8 mouse cellular contexts compared by ENCODE assay signal in genomic region chr3:95667521-95667920, GRCm38 (mm10). TPM values are rescaled to one million over a fixed set of nuclear protein-coding genes. Genes with fewer than 3 reads are reported as not detected.
A peak's percentile ranks its signal among the peaks of the same experiment; 100 is the strongest.
DNase-seq lines count a peak whose midpoint lies in the region; ATAC-seq and TF ChIP-seq lines count a peak whose summit lies in the region.

No protein-coding gene starts in this region.

- H3K4me1 ChIP-seq in heart, embryonic 16.5 days (ENCODE audit: control insufficient read depth, insufficient read depth, low read length): peaks cover 68% of the 10 kb centered on the region
- H3K4me1 ChIP-seq in ES-Bruce4 (ENCODE audit: control insufficient read depth, insufficient read depth, low read length): peaks cover 8% of the 10 kb centered on the region
- H3K4me1 ChIP-seq in forebrain, embryonic 16.5 days (replicated peaks; ENCODE audit: control insufficient read depth, insufficient read depth, low read length): peaks cover 21% of the 10 kb centered on the region
- peaks cover 80% of the 10 kb centered on the region for H3K4me1 ChIP-seq in liver, embryonic 16.5 days (ENCODE audit: control insufficient read depth, low read depth, low read length)

- no peak for ATAC-seq in heart, embryonic 16.5 days (replicated peaks; ENCODE audit: extremely low read depth, insufficient read depth, low FRiP score)
- ATAC-seq in forebrain, embryonic 16.5 days: no peak
- no peak for ATAC-seq in liver, embryonic 16.5 days (ENCODE audit: low read depth)
- no peak for ATAC-seq in inflammation-experienced regulatory T-cells, adult 6 months

- peak overlapping the region; percentile 22 for H3K4me3 ChIP-seq in heart, embryonic 16.5 days (ENCODE audit: low read length)
- H3K4me3 ChIP-seq in ES-Bruce4 (ENCODE audit: low read depth, low read length): peak overlapping the region; percentile 14; the same call in 1 of the 2 replicates
- H3K4me3 ChIP-seq in forebrain, embryonic 16.5 days (replicated peaks; ENCODE audit: low read length): no peak overlapping the region
- H3K4me3 ChIP-seq in liver, embryonic 16.5 days (ENCODE audit: low read depth, low read length): no peak overlapping the region

- no peak for TF ChIP-seq POLR2A in ES-Bruce4 (IDR thresholded peaks at IDR 0.05; ENCODE audit: insufficient read depth, low read length)

- H3K27ac ChIP-seq in heart, embryonic 16.5 days (ENCODE audit: low read length): peak overlapping the region; percentile 95
- H3K27ac ChIP-seq in ES-Bruce4 (ENCODE audit: insufficient read depth, low read length): peak overlapping the region; percentile 95
- peak overlapping the region; percentile 78 for H3K27ac ChIP-seq in forebrain, embryonic 16.5 days (ENCODE audit: low read length)
- peak overlapping the region; percentile 92 for H3K27ac ChIP-seq in liver, embryonic 16.5 days (ENCODE audit: low read length)

- 27% methylated on average over 4 of the region's 4 CpGs for WGBS in heart, embryonic 16.5 days
- 26% methylated on average over 4 of the region's 4 CpGs for WGBS in forebrain, embryonic 16.5 days
- 61% methylated on average over 4 of the region's 4 CpGs for WGBS in liver, embryonic 16.5 days (ENCODE audit: insufficient replicate concordance)

- H3K9me3 ChIP-seq in heart, embryonic 16.5 days (replicated peaks; ENCODE audit: control insufficient read depth, low read length): no peaks in the 10 kb centered on the region
- H3K9me3 ChIP-seq in ES-Bruce4 (replicated peaks; ENCODE audit: control insufficient read depth, insufficient read depth, low read length, poor library complexity, severe bottlenecking): no peaks in the 10 kb centered on the region
- no peaks in the 10 kb centered on the region for H3K9me3 ChIP-seq in forebrain, embryonic 16.5 days (ENCODE audit: control insufficient read depth, low read length)
- H3K9me3 ChIP-seq in liver, embryonic 16.5 days (replicated peaks; ENCODE audit: control insufficient read depth, low read length): no peaks in the 10 kb centered on the region

- H3K4me2 ChIP-seq in heart, embryonic 16.5 days (ENCODE audit: low read depth, low read length): peak overlapping the region; percentile 49
- 0 out of 2 replicates have a peak overlapping the region, but pooled peaks have one; percentile 12 for H3K4me2 ChIP-seq in forebrain, embryonic 16.5 days (ENCODE audit: low read length)
- no peak overlapping the region; the same call in 1 of the 2 replicates for H3K4me2 ChIP-seq in liver, embryonic 16.5 days (ENCODE audit: low read depth, low read length)

- H3K9ac ChIP-seq in heart, embryonic 16.5 days (ENCODE audit: low read length): peak overlapping the region; percentile 66
- peak overlapping the region; percentile 19 for H3K9ac ChIP-seq in ES-Bruce4 (ENCODE audit: low read depth, poor library complexity, severe bottlenecking)
- 0 out of 2 replicates have a peak overlapping the region, but pooled peaks have one; percentile 7 for H3K9ac ChIP-seq in forebrain, embryonic 16.5 days (replicated peaks; ENCODE audit: low read depth, low read length)
- peak overlapping the region; percentile 14; the same call in 1 of the 2 replicates for H3K9ac ChIP-seq in liver, embryonic 16.5 days (ENCODE audit: low read depth, low read length)

- no peak for TF ChIP-seq CTCF in ES-Bruce4 (IDR thresholded peaks at IDR 0.05; ENCODE audit: low read depth, low read length)

- no peak for DNase-seq in heart, adult 11 months
- no peak for DNase-seq in cerebellum, adult 9-10 months
- DNase-seq in left cerebral cortex, postnatal 36 days (ENCODE audit: low spot score in 2 of 2): no peak

- intact Hi-C loops in left cerebral cortex, postnatal 36 days (cut with DNase I): no loop called here

- H3K36me3 ChIP-seq in heart, embryonic 16.5 days (ENCODE audit: control insufficient read depth, insufficient read depth): peaks cover 27% of the 10 kb centered on the region
- H3K36me3 ChIP-seq in ES-Bruce4 (ENCODE audit: control insufficient read depth, insufficient read depth, low read length, poor library complexity, severe bottlenecking): peaks cover 22% of the 10 kb centered on the region
- H3K36me3 ChIP-seq in forebrain, embryonic 16.5 days (ENCODE audit: control insufficient read depth, insufficient read depth): peaks cover 2% of the 10 kb centered on the region; the same call in 1 of the 2 replicates
- H3K36me3 ChIP-seq in liver, embryonic 16.5 days (ENCODE audit: control insufficient read depth, insufficient read depth): peaks cover 23% of the 10 kb centered on the region

- H3K27me3 ChIP-seq in heart, embryonic 16.5 days (ENCODE audit: control insufficient read depth, insufficient read depth, low read length): no peaks in the 10 kb centered on the region
- no peaks in the 10 kb centered on the region for H3K27me3 ChIP-seq in ES-Bruce4 (ENCODE audit: control insufficient read depth, insufficient read depth, low read length, poor library complexity, severe bottlenecking)
- no peaks in the 10 kb centered on the region for H3K27me3 ChIP-seq in forebrain, embryonic 16.5 days (replicated peaks; ENCODE audit: control insufficient read depth, insufficient read depth, low read length)
- no peaks in the 10 kb centered on the region for H3K27me3 ChIP-seq in liver, embryonic 16.5 days (ENCODE audit: control insufficient read depth, insufficient read depth, low read depth, low read length)

- no peak for TF ChIP-seq EP300 in ES-Bruce4 (IDR thresholded peaks at IDR 0.05; ENCODE audit: insufficient read depth, low read depth, low read length)

RNA-seq across cellular contexts. Expression of gene Mcl1, which starts 8.9 kb away (rescaled TPM):
- polyA plus RNA-seq in heart, embryonic 16.5 days (2015; fragmentation: Nextera tagmentation; extraction: Ambion mirVana): 31.9 and 38.3 TPM in 2 replicates
- 247 and 264 TPM in 2 replicates for polyA plus RNA-seq in ES-Bruce4 (2011; ENCODE audit: insufficient read depth, insufficient read length, low read depth, missing spikeins)
- polyA plus RNA-seq in forebrain, embryonic 16.5 days (2015; fragmentation: Nextera tagmentation; extraction: Ambion mirVana): 43.4 and 48.3 TPM in 2 replicates
- 11.1 and 14.5 TPM in 2 replicates for polyA plus RNA-seq in liver, embryonic 16.5 days (2015; fragmentation: Nextera tagmentation; extraction: Ambion mirVana)
- polyA plus RNA-seq in inflammation-experienced regulatory T-cells, adult 6 months (2017; shearing (Covaris generic)): 10 to 100 TPM; 50.5 to 86.1 (median 61.6) TPM
- total RNA-seq in left cerebral cortex, postnatal 36 days (2021): 10 to 100 TPM; 49.9 to 56.5 TPM

RNA-seq across cellular contexts. Expression of gene Adamtsl4, which starts 20.2 kb away (rescaled TPM):
- polyA plus RNA-seq in heart, embryonic 16.5 days (2015; fragmentation: Nextera tagmentation; extraction: Ambion mirVana): 8.5 and 13.7 TPM in 2 replicates
- polyA plus RNA-seq in ES-Bruce4 (2011; ENCODE audit: insufficient read depth, insufficient read length, low read depth, missing spikeins): 6.9 and 10.1 TPM in 2 replicates
- polyA plus RNA-seq in forebrain, embryonic 16.5 days (2015; fragmentation: Nextera tagmentation; extraction: Ambion mirVana): 0.48 and 1.2 TPM in 2 replicates
- 0.74 and 0.83 TPM in 2 replicates for polyA plus RNA-seq in liver, embryonic 16.5 days (2015; fragmentation: Nextera tagmentation; extraction: Ambion mirVana)
- 1 to 10 TPM; 2.0 to 4.6 (median 2.2) TPM for polyA plus RNA-seq in inflammation-experienced regulatory T-cells, adult 6 months (2017; shearing (Covaris generic))
- total RNA-seq in left cerebral cortex, postnatal 36 days (2021): 1 to 10 TPM; 4.2 to 4.9 TPM

RNA-seq across cellular contexts. Expression of gene Ensa, which starts 42.7 kb away (rescaled TPM):
- polyA plus RNA-seq in heart, embryonic 16.5 days (2015; fragmentation: Nextera tagmentation; extraction: Ambion mirVana): 51.1 and 53.0 TPM in 2 replicates
- 67.4 and 68.5 TPM in 2 replicates for polyA plus RNA-seq in ES-Bruce4 (2011; ENCODE audit: insufficient read depth, insufficient read length, low read depth, missing spikeins)
- 113 and 124 TPM in 2 replicates for polyA plus RNA-seq in forebrain, embryonic 16.5 days (2015; fragmentation: Nextera tagmentation; extraction: Ambion mirVana)
- 32.8 and 33.4 TPM in 2 replicates for polyA plus RNA-seq in liver, embryonic 16.5 days (2015; fragmentation: Nextera tagmentation; extraction: Ambion mirVana)
- 10 to 100 TPM; 68.7 to 89.9 (median 76.3) TPM for polyA plus RNA-seq in inflammation-experienced regulatory T-cells, adult 6 months (2017; shearing (Covaris generic))
- total RNA-seq in left cerebral cortex, postnatal 36 days (2021): 100 to 1,000 TPM; 361 to 394 TPM

Comparison
In these comparisons a context has a peak if more than half of its experiments do, and no peak if none do; other contexts are left out.
1. H3K4me3 ChIP-seq: peak in heart, embryonic 16.5 days (single experiment) and ES-Bruce4 (single experiment); none in forebrain, embryonic 16.5 days (single experiment) and liver, embryonic 16.5 days (single experiment).
2. H3K9ac ChIP-seq: peak in every context shown above with its lines; median percentile 66 in heart, embryonic 16.5 days; 19 in ES-Bruce4; 14 in liver, embryonic 16.5 days; 7 in forebrain, embryonic 16.5 days.
3. Peak in every context shown above with its lines, with median percentiles within 50 percentile points of each other: H3K27ac ChIP-seq.